Mouse (Mus musculus) bone marrow macrophage, adult 2 months (primary cell): ENCODE measurements around the gene Tmem165.

Experiments
- CTCF ChIP-seq: IDR thresholded peaks from 2 replicates; pipeline ENCODE4 v1.5.1; 2012; ENCODE audit warnings: low read depth, mild to moderate bottlenecking, low read length, moderate library complexity
- POLR2A ChIP-seq: IDR thresholded peaks from 2 replicates; pipeline ENCODE4 v1.6.1; 2012; ENCODE audit warnings: mild to moderate bottlenecking, low read depth, low read length, borderline replicate concordance

GRCm38 (mm10) chr5:76183750-76184261, at the start of gene Tmem165:
- TF ChIP-seq POLR2A, result no peak
- no peak for TF ChIP-seq CTCF
